Mouse (Mus musculus) E14TG2a.4 (cell line): ENCODE results near the gene Dpp3.

Experiments used
- CTCF ChIP-seq: conservative IDR thresholded peaks from 2 replicates; pipeline ENCODE4 v1.5.1; 2014; ENCODE audit warnings: low read length
- NANOG ChIP-seq: IDR thresholded peaks from 2 replicates; pipeline ENCODE4 v1.6.1; 2014; ENCODE audit warnings: borderline replicate concordance, low read length, mixed read lengths
- POU5F1 ChIP-seq: IDR thresholded peaks from 2 replicates; pipeline ENCODE4 v1.6.1; 2014; ENCODE audit warnings: low read length, borderline replicate concordance

- TF ChIP-seq CTCF (no peak), POU5F1 (no peak), NANOG (no peak)
These were observed 48.8 kb downstream of the Dpp3 start for GRCm38 (mm10) chr19:4879324-4879703.
